Mouse (Mus musculus) heart, postnatal 0 days (tissue): ENCODE data around the gene Pigk. TPM values are rescaled to one million over a fixed set of nuclear protein-coding genes. Genes with fewer than 3 reads are reported as not detected.
A peak's percentile ranks its signal among the peaks of the same experiment; 100 is the strongest.

Source experiments
- ATAC-seq: fragments of 200-750 bp; cut with Nextera tagmentation; 2 replicates; pipeline ENCODE4 v1.8.0; 2017; ENCODE audit warnings: low read depth, moderate number of reproducible peaks, moderate library complexity; ENCODE audit not compliant: insufficient read depth
- DNase-seq: peaks from one replicate; pipeline ENCODE4 v3.0.0-alpha.2; 2016; ENCODE audit warnings: low spot score
- H3K27ac ChIP-seq: fragments of 300-500 bp; sonication (generic); 2 replicates; pipeline ENCODE4 v1.5.1; 2014; ENCODE audit warnings: low read depth, mild to moderate bottlenecking
- H3K27me3 ChIP-seq: fragments of 300-500 bp; sonication (generic); 2 replicates; pipeline ENCODE4 v1.6.1; 2014; ENCODE audit warnings: low read length, mixed read lengths; ENCODE audit not compliant: control insufficient read depth, insufficient read depth
- H3K36me3 ChIP-seq: fragments of 300-500 bp; sonication (generic); replicated peaks from 2 replicates; pipeline ENCODE4 v1.6.1; 2014; ENCODE audit warnings: low read length, mixed read lengths; ENCODE audit not compliant: control insufficient read depth, insufficient read depth
- H3K4me1 ChIP-seq: fragments of 300-500 bp; sonication (generic); 2 replicates; pipeline ENCODE4 v1.6.1; 2014; ENCODE audit warnings: antibody characterized with exemption; ENCODE audit not compliant: control insufficient read depth, insufficient read depth
- H3K4me2 ChIP-seq: fragments of 300-500 bp; sonication (generic); 2 replicates; pipeline ENCODE4 v1.6.1; 2014; ENCODE audit warnings: low read depth, mild to moderate bottlenecking, low read length, moderate library complexity
- H3K4me3 ChIP-seq: fragments of 300-500 bp; sonication (generic); 2 replicates; pipeline ENCODE4 v1.5.1; 2014; ENCODE audit warnings: low read depth, low read length
- H3K9ac ChIP-seq: fragments of 300-500 bp; sonication (generic); replicated peaks from 2 replicates; pipeline ENCODE4 v1.6.1; 2014; ENCODE audit warnings: low read depth, low read length, mixed read lengths
- H3K9me3 ChIP-seq: fragments of 300-500 bp; sonication (generic); replicated peaks from 2 replicates; pipeline ENCODE4 v1.6.1; 2016; ENCODE audit warnings: low read length; ENCODE audit not compliant: control insufficient read depth
- CTCF ChIP-seq: IDR thresholded peaks from 2 replicates; pipeline ENCODE4 v1.5.1; 2016; ENCODE audit warnings: antibody characterized with exemption, control low read depth, low read depth
- EP300 ChIP-seq: IDR thresholded peaks from 2 replicates; pipeline ENCODE4 v1.6.1; 2016; ENCODE audit warnings: antibody characterized with exemption, low read depth
- WGBS: fragments of 180-500 bp; shearing (Covaris S2); extraction: QIAGEN DNeasy Blood & Tissue Kit; methylation state at CpG from one replicate; pipeline ENCODE4 v1.1.7; 2014; 5-methylcytosine and 5-hydroxymethylcytosine counted together
- polyA plus RNA-seq: library from polyadenylated mRNA; unstranded; fragments of >200 nt; fragmentation: Nextera tagmentation; extraction: Ambion mirVana; gene quantifications from 2 replicates; pipeline ENCODE4 v1.2.1, GENCODE M21; 2015
- total RNA-seq: library from RNA; depleted of rRNA; stranded (reverse); fragments of >200 nt; gene quantifications from 2 replicates; pipeline ENCODE4 v1.2.3, GENCODE M21; 2014; ENCODE audit warnings: low replicate concordance

Pigk gene
- total and polyA plus RNA-seq, 2 experiments from 2014 or later = 17.8 to 28.4 TPM

DNA sequence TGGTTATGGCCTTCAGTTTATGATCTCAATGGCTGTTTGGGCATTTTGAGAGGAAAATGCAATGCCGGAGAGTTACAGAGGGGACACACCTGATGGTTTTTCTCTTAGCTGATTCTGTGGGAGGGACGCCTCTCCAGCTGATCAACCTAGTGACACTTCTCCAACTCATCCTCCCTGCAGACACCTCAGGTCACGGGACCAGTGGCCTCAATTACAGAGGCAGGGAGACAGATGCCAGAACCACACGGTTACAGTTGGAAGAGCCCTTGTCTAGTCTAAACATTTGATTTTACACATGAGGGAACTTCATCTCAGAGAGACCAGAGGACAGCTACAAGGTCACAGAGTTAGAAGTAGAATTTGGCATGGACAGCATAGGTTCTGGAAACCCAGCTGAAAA, 197.7 kb downstream of the Pigk start:
- 81% methylated on average over 4 of the region's 4 CpGs for WGBS
- H3K27me3 ChIP-seq = no peaks in the 10 kb centered on the region

GRCm38 (mm10) chr3:152912216-152913101, 198.6 kb downstream of the Pigk start:
- no peak overlapping the region for H3K4me3 ChIP-seq
- no peak for TF ChIP-seq EP300
- TF ChIP-seq CTCF = no peak
- WGBS = 66% methylated on average over 23 of the region's 23 CpGs
- no peak for DNase-seq
- no peak; the same call in 1 of the 2 replicates for ATAC-seq
- H3K9ac ChIP-seq = no peak overlapping the region
- H3K36me3 ChIP-seq = no peaks in the 10 kb centered on the region
- peak overlapping the region; percentile 12; the same call in 1 of the 2 replicates for H3K4me2 ChIP-seq
- H3K9me3 ChIP-seq = no peaks in the 10 kb centered on the region
- peak overlapping the region; percentile 13; the same call in 1 of the 2 replicates for H3K27ac ChIP-seq
- no peaks in the 10 kb centered on the region for H3K4me1 ChIP-seq
- no peaks in the 10 kb centered on the region for H3K27me3 ChIP-seq

More for the DNA sequence above, 197.7 kb downstream of the Pigk start:
- Histone ChIP-seq H3K27ac (no peak overlapping the region), H3K4me3 (no peak overlapping the region), H3K9me3 (no peaks in the 10 kb centered on the region), H3K36me3 (no peaks in the 10 kb centered on the region), H3K4me2 (no peak overlapping the region), H3K9ac (no peak overlapping the region), H3K4me1 (no peaks in the 10 kb centered on the region)
- TF ChIP-seq CTCF (no peak), EP300 (no peak)
- ATAC-seq (no peak), DNase-seq (no peak)

GRCm38 (mm10) chr3:152913150-152913549, 199.2 kb downstream of the Pigk start:
- 64% methylated on average over 10 of the region's 10 CpGs for WGBS
- Histone ChIP-seq H3K4me3 (no peak overlapping the region), H3K36me3 (no peaks in the 10 kb centered on the region), H3K4me2 (peak overlapping the region; percentile 12; the same call in 1 of the 2 replicates), H3K9me3 (no peaks in the 10 kb centered on the region), H3K27ac (0 out of 2 replicates have a peak overlapping the region, but pooled peaks have one; percentile 13), H3K27me3 (no peaks in the 10 kb centered on the region), H3K4me1 (no peaks in the 10 kb centered on the region), H3K9ac (no peak overlapping the region)
- DNase-seq (no peak), ATAC-seq (no peak)
- TF ChIP-seq EP300 (no peak), CTCF (no peak)

GRCm38 (mm10) chr3:152913625-152914024, 199.7 kb downstream of the Pigk start:
- Histone ChIP-seq H3K27me3 (no peaks in the 10 kb centered on the region), H3K9me3 (no peaks in the 10 kb centered on the region), H3K36me3 (no peaks in the 10 kb centered on the region), H3K4me2 (no peak overlapping the region), H3K4me1 (no peaks in the 10 kb centered on the region), H3K9ac (no peak overlapping the region), H3K4me3 (no peak overlapping the region), H3K27ac (no peak overlapping the region)
- WGBS = 80% methylated on average over 3 of the region's 3 CpGs
- DNase-seq (no peak), ATAC-seq (no peak)
- TF ChIP-seq CTCF = no peak
- no peak for TF ChIP-seq EP300

DNA sequence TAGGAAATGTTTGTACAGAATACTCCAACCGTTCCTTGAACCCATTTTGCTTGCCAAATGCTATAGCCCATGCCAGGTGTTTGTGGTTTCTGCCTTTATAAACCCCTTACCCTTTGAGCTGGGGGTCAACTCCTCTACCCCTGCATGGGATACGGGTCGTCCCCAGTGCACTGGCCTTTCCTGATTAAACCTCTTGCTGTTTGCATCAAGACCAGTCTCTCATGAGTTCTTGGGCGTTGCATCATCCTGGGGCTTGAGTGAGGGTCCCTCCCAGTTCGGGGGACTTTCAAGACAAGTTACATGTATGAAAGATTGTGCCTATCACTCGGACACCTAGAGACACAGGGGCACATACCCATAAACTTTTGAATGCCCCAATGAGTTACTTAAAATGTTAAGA, 200.5 kb downstream of the Pigk start:
- Histone ChIP-seq H3K4me3 (no peak overlapping the region), H3K9me3 (no peaks in the 10 kb centered on the region), H3K36me3 (no peaks in the 10 kb centered on the region), H3K27me3 (no peaks in the 10 kb centered on the region), H3K9ac (no peak overlapping the region), H3K4me1 (no peaks in the 10 kb centered on the region), H3K27ac (no peak overlapping the region), H3K4me2 (no peak overlapping the region)
- WGBS = 83% methylated on average over 6 of the region's 6 CpGs
- ATAC-seq (no peak), DNase-seq (no peak)
- TF ChIP-seq CTCF (no peak), EP300 (no peak)

DNA sequence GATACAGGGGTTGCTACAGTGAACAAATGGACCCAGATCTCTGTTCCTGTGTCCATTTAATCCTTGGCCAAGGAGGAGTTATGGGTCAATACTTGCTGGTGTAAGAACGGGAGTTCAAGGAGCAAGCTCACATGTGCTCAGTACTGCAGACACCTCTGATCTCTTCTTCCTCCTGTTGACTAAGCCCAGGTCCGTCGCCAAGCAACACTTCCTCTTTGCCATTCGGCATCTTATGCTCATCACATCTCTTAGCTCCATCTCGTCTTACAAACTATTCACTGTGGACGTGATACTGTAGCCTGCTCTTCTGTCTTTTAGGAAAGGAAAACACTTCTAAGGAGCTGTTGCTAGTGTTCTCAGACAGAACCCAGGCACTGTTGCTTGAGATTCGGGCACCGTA, 203.7 kb downstream of the Pigk start:
- Histone ChIP-seq H3K36me3 (no peaks in the 10 kb centered on the region), H3K9me3 (no peaks in the 10 kb centered on the region), H3K27me3 (no peaks in the 10 kb centered on the region), H3K4me3 (no peak overlapping the region), H3K9ac (no peak overlapping the region), H3K4me2 (no peak overlapping the region), H3K27ac (no peak overlapping the region), H3K4me1 (no peaks in the 10 kb centered on the region)
- ATAC-seq (no peak), DNase-seq (no peak)
- 75% methylated on average over 8 of the region's 8 CpGs for WGBS
- TF ChIP-seq CTCF (no peak), EP300 (no peak)
